Mouse (Mus musculus) B cell, adult 2 months (primary cell): ENCODE measurements around the gene Slc35e4.
A peak's percentile ranks its signal among the peaks of the same experiment; 100 is the strongest.
"Not testable (repeated sequence)": the region's sequence is repeated elsewhere in the genome, so short reads cannot be mapped to it uniquely, and the experiment has no call there.

Source experiments
- DNase-seq, 2 experiments: peaks; one replicate each; pipeline ENCODE4 v3.0.0; 2022

Slc35e4 gene

GRCm38 (mm10) chr11:3914109-3914840 is at the start of gene Slc35e4:
Gene Slc35e4 (minus strand): TSS chr11:3914664.
- DNase-seq, result peak; percentile 87 to 88

GRCm38 (mm10) chr11:3963610-3964415 is 49.3 kb upstream of the Slc35e4 start, which contains the start of gene Pes1:
Gene Pes1 (plus strand): TSS chr11:3963975.
- DNase-seq, result peak; percentile 83 to 85

- no peak for DNase-seq
Observed at GRCm38 (mm10) chr11:3963155-3963554, 48.7 kb upstream of the Slc35e4 start.

- no peak for DNase-seq
Observed at GRCm38 (mm10) chr11:3961761-3962160, 47.3 kb upstream of the Slc35e4 start.

GRCm38 (mm10) chr11:3960901-3961300 is 46.4 kb upstream of the Slc35e4 start:
- no peak for DNase-seq

- DNase-seq, result not testable (repeated sequence)
Observed at GRCm38 (mm10) chr11:3955371-3955770, 40.9 kb upstream of the Slc35e4 start.

- not testable (repeated sequence) for DNase-seq
Observed at GRCm38 (mm10) chr11:3954876-3955275, 40.4 kb upstream of the Slc35e4 start.

- no peak for DNase-seq
Observed at GRCm38 (mm10) chr11:3946386-3946785, 31.9 kb upstream of the Slc35e4 start.

GRCm38 (mm10) chr11:3941371-3941770 is 26.9 kb upstream of the Slc35e4 start:
- no peak for DNase-seq

GRCm38 (mm10) chr11:3937321-3937874 is 22.9 kb upstream of the Slc35e4 start:
- no peak for DNase-seq

- no peak for DNase-seq
Observed at GRCm38 (mm10) chr11:3936318-3936717, 21.9 kb upstream of the Slc35e4 start.

GRCm38 (mm10) chr11:3935135-3935534 is 20.7 kb upstream of the Slc35e4 start:
- DNase-seq, result no peak

GRCm38 (mm10) chr11:3933756-3934285 is 19.4 kb upstream of the Slc35e4 start:
- no peak for DNase-seq

GRCm38 (mm10) chr11:3931511-3932211 is 17.2 kb upstream of the Slc35e4 start, which contains the start of gene Tcn2:
Gene Tcn2 (minus strand): TSS chr11:3932159.
- peak; percentile 77 to 79 for DNase-seq

GRCm38 (mm10) chr11:3930931-3931330 is 16.5 kb upstream of the Slc35e4 start:
- DNase-seq, result no peak

- no peak for DNase-seq
Observed at GRCm38 (mm10) chr11:3930019-3930418, 15.6 kb upstream of the Slc35e4 start.

GRCm38 (mm10) chr11:3925916-3926315 is 11.5 kb upstream of the Slc35e4 start:
- DNase-seq, result no peak

GRCm38 (mm10) chr11:3922731-3923130 is 8.3 kb upstream of the Slc35e4 start:
- no peak for DNase-seq

GRCm38 (mm10) chr11:3922115-3922514 is 7.7 kb upstream of the Slc35e4 start:
- DNase-seq, result no peak

GRCm38 (mm10) chr11:3921281-3921850 is 6.9 kb upstream of the Slc35e4 start:
- peak; percentile 69 to 72 for DNase-seq

GRCm38 (mm10) chr11:3920476-3920875 is 6.0 kb upstream of the Slc35e4 start:
- no peak for DNase-seq

- peak; percentile 55 to 60 for DNase-seq
Observed at GRCm38 (mm10) chr11:3918738-3919137, 4.3 kb upstream of the Slc35e4 start.
